Comparison of ENCODE assay signal across 13 mouse cellular contexts in genomic region chr7:102101487-102101886, GRCm38 (mm10). TPM values are rescaled to one million over a fixed set of nuclear protein-coding genes. Genes with fewer than 3 reads are reported as not detected.
DNase-seq lines count a peak whose midpoint lies in the region; ATAC-seq lines count a peak whose summit lies in the region.
"Had no signal": no experiment of that assay in that cellular context is flagged by ENCODE, and none has a peak within 500 bp of the region (broad histone marks: within the 10 kb centered on the region; RNA-seq: fewer than 3 reads in every experiment).

TSS of gene Art1 (plus strand) at chr7:102101743.

- no peaks in the 10 kb centered on the region for H3K36me3 ChIP-seq in liver, embryonic 13.5 days
- H3K36me3 ChIP-seq in embryonic facial prominence, embryonic 10.5 days (replicated peaks) = peaks cover 6% of the 10 kb centered on the region; the same call in 1 of the 2 replicates
- H3K36me3 ChIP-seq in hindbrain, embryonic 13.5 days = peaks cover 4% of the 10 kb centered on the region

- H3K27me3 ChIP-seq in liver, embryonic 13.5 days = peaks cover 20% of the 10 kb centered on the region
- peaks cover 14% of the 10 kb centered on the region; the same call in 1 of the 2 replicates for H3K27me3 ChIP-seq in embryonic facial prominence, embryonic 10.5 days (replicated peaks; ENCODE audit: low read depth, poor library complexity, severe bottlenecking)
- 0 out of 2 replicates have a peak, but pooled peaks cover 3% of the 10 kb centered on the region for H3K27me3 ChIP-seq in hindbrain, embryonic 13.5 days
- H3K27me3 ChIP-seq: Patski had no signal

- WGBS in liver, embryonic 13.5 days (ENCODE audit: insufficient replicate concordance) = 60% methylated on average over 5 of the region's 5 CpGs
- 36% methylated on average over 5 of the region's 5 CpGs for WGBS in embryonic facial prominence, embryonic 10.5 days
- WGBS in hindbrain, embryonic 13.5 days = 32% methylated on average over 5 of the region's 5 CpGs

- H3K4me2 ChIP-seq in liver, embryonic 13.5 days = peak within 1 kb of the TSS; percentile 73
- H3K4me2 ChIP-seq in hindbrain, embryonic 13.5 days = no peak within 1 kb of the TSS

- no peak within 1 kb of the TSS for H3K9ac ChIP-seq in liver, embryonic 13.5 days
- H3K9ac ChIP-seq in hindbrain, embryonic 13.5 days = no peak within 1 kb of the TSS

- ATAC-seq in liver, embryonic 13.5 days (ENCODE audit: low read depth) = no peak
- ATAC-seq in hindbrain, embryonic 13.5 days (ENCODE audit: low FRiP score) = no peak
- no peak for ATAC-seq in activated CD4-positive, CD25-positive, alpha-beta regulatory T cell, adult 4 months
- no peak for ATAC-seq in inflammation-experienced regulatory T-cells, adult 6 months
- ATAC-seq: forebrain, embryonic 14.5 days; Patski had no signal

- 0 out of 2 replicates have a peak within 1 kb of the TSS, but pooled peaks have one; percentile 44 for H3K4me3 ChIP-seq in liver, embryonic 13.5 days (replicated peaks)
- peak within 1 kb of the TSS; percentile 3 for H3K4me3 ChIP-seq in embryonic facial prominence, embryonic 10.5 days
- H3K4me3 ChIP-seq in hindbrain, embryonic 13.5 days = no peak within 1 kb of the TSS

- no peaks in the 10 kb centered on the region for H3K9me3 ChIP-seq in liver, embryonic 13.5 days (replicated peaks)
- no peaks in the 10 kb centered on the region for H3K9me3 ChIP-seq in embryonic facial prominence, embryonic 10.5 days
- H3K9me3 ChIP-seq in hindbrain, embryonic 13.5 days = no peaks in the 10 kb centered on the region

- peaks cover 42% of the 10 kb centered on the region for H3K4me1 ChIP-seq in liver, embryonic 13.5 days (replicated peaks)
- peaks cover 38% of the 10 kb centered on the region for H3K4me1 ChIP-seq in embryonic facial prominence, embryonic 10.5 days
- H3K4me1 ChIP-seq in hindbrain, embryonic 13.5 days (replicated peaks) = peaks cover 22% of the 10 kb centered on the region

- no peak within 1 kb of the TSS for H3K27ac ChIP-seq in liver, embryonic 13.5 days
- H3K27ac ChIP-seq in embryonic facial prominence, embryonic 10.5 days (replicated peaks) = peak within 1 kb of the TSS; percentile 71; the same call in 1 of the 2 replicates
- H3K27ac ChIP-seq in hindbrain, embryonic 13.5 days = 0 out of 2 replicates have a peak within 1 kb of the TSS, but pooled peaks have one; percentile 15

- no peak for DNase-seq in liver, embryonic 13.5 days
- no peak for DNase-seq in liver
- no peak for DNase-seq in embryonic facial prominence, embryonic 10.5 days (ENCODE audit: low spot score)
- DNase-seq in gastrocnemius, postnatal 25 days = peak; percentile 65
- no peak for DNase-seq in layer of hippocampus, postnatal 25 days (ENCODE audit: extremely low spot score in 1 of 2, low spot score in 1 of 2)
- DNase-seq: thymus, postnatal 4 days had no signal

RNA-seq across cellular contexts. Expression of gene Art1, which starts in this region (rescaled TPM):
- 0.22 and 0.48 TPM in 2 replicates for polyA plus RNA-seq in liver, embryonic 13.5 days (2015; fragmentation: Nextera tagmentation; extraction: Ambion mirVana)
- 1.1 TPM in 2 replicates for polyA plus RNA-seq in embryonic facial prominence, embryonic 10.5 days (2016; fragmentation: Nextera tagmentation; extraction: Ambion mirVana)
- total RNA-seq in gastrocnemius, postnatal 25 days (2021) = 100 to 1,000 TPM; 383 to 418 TPM
- 0.22 and 0.26 TPM in 2 replicates for polyA plus RNA-seq in hindbrain, embryonic 13.5 days (2015; fragmentation: Nextera tagmentation; extraction: Ambion mirVana)
- polyA plus RNA-seq in activated CD4-positive, CD25-positive, alpha-beta regulatory T cell, adult 4 months (2017; shearing (Covaris generic)) = not detected
- not detected for polyA plus RNA-seq in inflammation-experienced regulatory T-cells, adult 6 months (2017; shearing (Covaris generic))
- total RNA-seq in layer of hippocampus, postnatal 25 days (2021) = not detected
- total RNA-seq: layer of hippocampus, adult 8-10 months had no signal
- polyA plus RNA-seq: Patski; small intestine, adult 2 months had no signal

Comparison
In these comparisons a context has a peak if more than half of its experiments do, and no peak if none do; other contexts are left out.
1. RNA of gene Art1 (total RNA-seq): 383 to 418 TPM in gastrocnemius, postnatal 25 days; not detected in layer of hippocampus, postnatal 25 days; every median in the first group is over 100 times any median in the second.